Mouse (Mus musculus) cortical plate, adult 2 months (tissue): ENCODE measurements around the gene Cask.

Experiments
- CTCF ChIP-seq: fragments of 200-500 bp; IDR thresholded peaks from 2 replicates; pipeline ENCODE4 v1.5.1; 2011; ENCODE audit warnings: mild to moderate bottlenecking, control low read depth, low read length; ENCODE audit not compliant: insufficient read depth; ENCODE audit errors: extremely low read depth
- POLR2A ChIP-seq: fragments of 200-500 bp; IDR thresholded peaks from 2 replicates; pipeline ENCODE4 v1.6.1; 2011; ENCODE audit warnings: mild to moderate bottlenecking, low read length, control low read depth; ENCODE audit not compliant: insufficient read depth; ENCODE audit errors: extremely low read depth

- no peak for TF ChIP-seq CTCF
- no peak for TF ChIP-seq POLR2A
Measured at GRCm38 (mm10) chrX:13519408-13519783, 331.8 kb downstream of the Cask start.
